Mouse (Mus musculus): ENCODE data around the gene Ttll5. TPM values are rescaled to one million over a fixed set of nuclear protein-coding genes. Genes with fewer than 3 reads are reported as not detected.
A peak's percentile ranks its signal among the peaks of the same experiment; 100 is the strongest.

Gene Ttll5
- total and polyA plus RNA-seq, 3 experiments: 12.5 to 27.4 (median 26.1) TPM

DNA sequence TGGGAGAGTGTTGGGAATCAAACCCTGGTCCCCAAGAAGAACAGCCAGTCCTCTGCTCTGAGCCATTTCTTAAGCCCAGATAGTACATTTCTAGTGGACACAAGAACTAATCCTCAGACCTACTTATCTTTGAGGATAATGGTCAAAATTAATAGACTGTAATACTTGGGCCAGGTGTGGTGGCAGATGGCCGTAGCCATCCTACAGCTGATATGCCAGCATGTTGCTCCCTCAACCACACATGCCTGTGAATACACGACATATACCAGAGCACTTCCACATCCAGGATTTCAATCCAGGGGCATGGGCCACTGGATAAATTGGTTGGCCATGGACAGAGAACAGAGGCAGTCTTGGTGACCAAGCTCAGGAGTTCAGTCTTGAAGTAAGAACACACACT lies 230.8 kb downstream of the Ttll5 start:
- no peak for DNase-seq

DNA sequence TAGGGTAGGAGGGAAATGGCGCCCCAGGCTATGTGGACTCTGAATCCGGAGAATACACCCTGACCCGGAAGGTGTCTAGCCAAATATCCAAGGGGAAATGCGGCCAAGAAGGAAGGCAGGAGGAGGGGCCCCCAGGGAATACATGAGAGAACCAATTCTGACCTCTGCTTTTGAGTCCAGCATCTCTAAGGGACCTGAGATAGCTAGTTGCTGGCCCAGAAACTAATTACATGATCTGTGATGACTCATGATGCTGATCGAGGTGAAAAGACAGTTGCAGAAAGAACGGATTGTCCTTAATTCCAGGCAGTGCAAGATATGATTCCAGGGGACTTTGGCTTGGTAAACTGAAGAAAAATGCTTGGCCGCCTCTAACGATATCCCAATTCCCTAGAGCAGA lies 232.5 kb downstream of the Ttll5 start:
- DNase-seq: no peak

DNA sequence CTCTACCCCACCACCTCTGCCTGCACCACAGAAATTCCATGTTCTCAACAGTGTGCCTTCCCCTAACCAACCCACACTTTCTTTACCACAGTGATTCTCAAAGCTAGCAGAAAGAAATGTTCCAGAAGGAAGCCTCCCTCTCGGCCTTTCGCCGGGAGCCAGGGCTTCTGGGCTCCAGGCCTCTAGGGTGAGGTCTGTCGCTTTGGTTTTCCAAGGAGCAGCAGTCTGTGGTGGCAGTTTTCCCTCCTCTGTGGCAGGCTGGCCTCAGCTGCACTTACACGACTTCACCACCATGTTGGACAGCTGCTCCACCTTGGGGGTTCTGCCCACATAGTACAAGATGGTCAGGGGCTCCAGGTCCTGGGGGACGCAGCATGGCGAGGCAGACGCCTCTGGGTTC lies 233.1 kb downstream of the Ttll5 start:
- no peak for DNase-seq

DNA sequence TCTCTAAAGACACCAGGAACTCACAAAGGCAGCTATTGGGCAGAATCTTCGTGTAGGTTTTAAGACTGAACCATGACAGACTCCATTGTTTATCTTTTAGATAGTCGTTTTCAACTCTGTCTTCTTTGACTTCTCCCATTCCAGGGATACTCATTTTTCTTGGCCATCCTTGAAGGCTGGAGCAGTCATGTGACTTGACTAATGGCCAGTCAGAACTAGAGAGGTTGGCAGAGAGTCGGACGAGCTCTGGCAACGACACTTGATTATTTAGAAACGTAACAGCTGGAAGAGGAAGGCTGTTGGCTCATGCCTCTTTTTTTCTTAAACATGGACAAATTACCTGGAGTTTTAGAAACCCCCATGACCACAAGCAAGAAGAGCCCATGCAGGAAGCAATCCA lies 234.9 kb downstream of the Ttll5 start:
- DNase-seq: peak; percentile 30

DNA sequence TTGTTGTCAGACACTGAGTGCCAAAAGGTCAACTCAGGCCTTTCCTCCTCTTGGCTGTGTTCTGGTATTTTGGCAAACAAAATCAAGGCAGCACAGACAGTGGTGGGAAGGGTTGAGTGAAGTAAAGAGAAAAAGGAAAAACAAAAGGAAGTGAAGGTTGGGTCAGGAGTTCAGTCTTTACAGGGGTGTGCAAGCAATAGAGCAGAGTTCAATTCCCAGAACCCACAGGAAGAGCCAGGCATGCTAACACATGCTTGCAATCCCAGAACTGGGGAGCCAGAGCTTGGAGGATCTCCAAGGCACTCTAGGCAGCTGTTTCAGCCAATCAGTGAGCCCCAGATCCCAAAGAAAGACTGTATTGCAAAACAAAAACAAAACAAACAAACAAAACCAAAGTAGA lies 240.3 kb downstream of the Ttll5 start:
- no peak for DNase-seq

DNA sequence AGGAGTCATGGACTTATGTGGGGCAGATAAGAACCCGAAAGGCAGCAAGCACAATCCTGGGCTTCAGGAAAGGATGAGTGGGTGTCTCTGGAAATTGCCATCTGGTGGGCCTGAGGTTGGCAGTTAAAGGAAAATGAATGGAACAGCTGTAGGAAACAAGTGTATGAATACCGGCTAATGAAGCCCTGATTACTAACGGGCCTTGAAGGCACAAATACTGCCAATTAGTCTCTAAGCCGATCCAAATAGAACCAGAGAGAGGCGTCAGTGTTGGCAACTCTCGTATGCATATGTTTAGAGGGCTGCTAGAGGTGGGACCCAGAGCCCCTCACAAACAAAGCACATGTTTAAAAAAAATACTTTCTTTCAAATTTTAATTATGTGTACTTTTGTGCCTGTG lies 247.0 kb downstream of the Ttll5 start:
- DNase-seq: no peak

DNA sequence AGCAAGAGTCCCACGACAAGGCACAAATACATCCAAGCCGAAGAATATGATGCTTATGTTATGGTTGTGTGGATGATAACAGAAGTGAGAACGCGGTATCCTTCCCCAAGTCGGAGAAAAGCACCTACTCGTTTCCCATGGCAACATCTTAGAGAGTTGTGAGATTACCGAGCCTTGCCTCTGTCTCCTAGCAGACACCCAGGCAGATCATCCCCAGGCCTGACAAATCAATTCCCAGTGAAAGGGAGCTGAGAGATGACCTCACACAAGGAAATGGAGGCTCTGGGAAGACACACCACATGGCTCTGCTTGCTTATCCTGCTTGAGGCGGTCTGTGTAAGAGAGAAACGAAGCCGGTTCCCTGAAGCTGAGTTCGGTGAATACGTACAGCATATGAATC lies 250.2 kb downstream of the Ttll5 start:
- no peak for DNase-seq

DNA sequence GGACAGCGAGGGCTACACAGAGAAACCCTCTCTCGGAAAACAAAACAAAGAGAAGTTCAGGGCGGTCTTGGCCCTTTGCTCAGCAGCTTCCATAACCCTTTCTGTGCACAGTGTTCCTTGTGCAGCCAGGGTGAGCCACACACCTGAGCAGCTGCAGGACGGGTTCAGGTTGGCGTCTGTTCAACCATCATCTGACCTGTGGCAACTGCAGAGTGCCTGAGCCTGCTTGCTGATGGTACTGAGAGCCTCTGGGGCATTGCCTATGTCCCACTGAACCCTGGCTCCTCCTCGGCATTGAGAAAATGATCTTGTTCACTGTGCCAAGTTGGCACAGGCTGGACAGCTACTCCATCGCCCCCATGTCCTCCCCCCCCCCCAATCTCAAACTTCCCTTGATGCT lies 250.9 kb downstream of the Ttll5 start:
- DNase-seq: no peak

DNA sequence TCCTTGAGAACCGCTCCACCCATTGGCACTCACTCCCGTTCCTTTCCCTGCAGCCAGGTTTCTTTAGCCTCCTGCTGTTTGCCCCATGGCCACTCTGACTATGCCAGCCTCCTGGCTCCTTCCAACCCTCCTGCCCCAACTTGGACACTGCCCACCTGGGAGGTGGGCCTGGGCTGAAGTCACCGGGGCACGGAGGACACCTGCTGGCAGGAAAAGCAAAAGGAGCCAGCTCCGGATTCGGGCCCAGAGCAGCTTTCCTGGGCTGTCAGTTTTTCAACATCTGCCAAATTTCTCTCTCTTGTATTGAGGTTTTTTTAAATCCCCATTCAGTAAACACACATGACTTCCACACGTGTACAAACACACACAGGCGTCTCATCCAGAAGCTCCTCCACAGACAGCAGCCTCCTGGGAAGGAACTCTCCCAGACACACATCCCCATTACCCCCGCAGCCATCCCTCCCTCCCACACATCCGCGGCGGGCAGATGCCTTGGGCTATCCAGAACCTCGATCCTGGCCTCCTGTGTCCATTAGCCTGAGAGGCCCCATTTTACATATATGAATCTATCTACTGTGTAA lies 252.0 kb downstream of the Ttll5 start:
- no peak for DNase-seq

DNA sequence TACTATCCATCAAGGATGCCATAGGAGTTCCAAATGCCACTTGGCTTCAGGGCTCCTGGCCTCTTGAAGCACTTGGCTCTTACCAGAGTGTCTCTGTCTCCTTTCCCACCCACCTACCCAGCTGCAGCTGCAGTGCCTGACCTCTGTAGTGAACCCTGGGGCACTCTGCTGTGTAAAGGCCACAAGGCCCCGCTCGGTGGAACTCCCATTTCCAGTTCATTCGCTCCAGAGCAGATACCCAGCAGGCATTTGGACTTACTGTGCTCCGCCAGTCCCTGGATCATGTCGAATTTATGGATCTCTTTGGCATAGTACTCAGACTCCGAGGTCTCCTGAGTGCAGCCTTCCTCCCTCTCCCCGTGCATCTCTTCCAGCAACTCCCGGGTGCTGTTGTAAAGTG lies 252.9 kb downstream of the Ttll5 start:
- no peak for DNase-seq

DNA sequence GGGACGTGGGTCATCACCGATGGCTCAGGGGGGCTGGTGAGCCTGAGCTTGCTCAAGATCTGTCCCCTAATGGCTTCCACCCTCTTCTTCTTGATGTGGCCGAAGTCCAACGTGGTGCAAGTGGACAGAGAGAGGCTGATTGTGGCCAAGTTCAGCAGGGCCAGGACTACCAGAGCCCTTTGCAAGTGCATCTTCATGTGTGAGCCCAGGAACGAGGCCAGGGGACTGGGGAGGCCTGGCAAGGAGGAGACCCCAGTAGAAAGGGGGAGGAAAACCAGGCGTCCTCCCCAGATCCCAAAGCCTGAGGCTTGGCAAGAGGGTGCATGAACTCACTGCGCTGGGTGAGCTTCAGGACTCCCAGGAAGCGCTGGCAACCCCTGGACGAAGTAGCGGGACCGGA lies 253.3 kb downstream of the Ttll5 start:
- no peak for DNase-seq

DNA sequence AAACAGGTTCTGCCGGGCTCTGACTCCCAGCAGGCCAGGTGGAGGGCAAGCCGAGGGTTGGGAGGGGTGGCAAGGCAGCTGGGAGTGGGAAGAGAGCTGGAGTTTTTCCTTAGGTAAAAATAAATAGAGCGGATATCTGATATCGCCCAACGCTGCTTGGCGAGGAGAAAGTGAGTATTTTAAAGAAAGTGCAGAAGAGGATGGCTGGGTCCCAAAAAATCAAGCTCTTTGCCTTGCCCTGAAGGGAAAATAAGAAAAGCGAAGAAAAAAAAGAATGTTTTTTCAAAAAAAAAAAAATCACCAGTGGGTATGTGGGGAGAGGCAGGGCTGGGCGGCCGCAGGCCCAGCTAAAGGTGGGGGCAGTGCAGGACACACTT lies 253.7 kb downstream of the Ttll5 start:
- no peak for DNase-seq

DNA sequence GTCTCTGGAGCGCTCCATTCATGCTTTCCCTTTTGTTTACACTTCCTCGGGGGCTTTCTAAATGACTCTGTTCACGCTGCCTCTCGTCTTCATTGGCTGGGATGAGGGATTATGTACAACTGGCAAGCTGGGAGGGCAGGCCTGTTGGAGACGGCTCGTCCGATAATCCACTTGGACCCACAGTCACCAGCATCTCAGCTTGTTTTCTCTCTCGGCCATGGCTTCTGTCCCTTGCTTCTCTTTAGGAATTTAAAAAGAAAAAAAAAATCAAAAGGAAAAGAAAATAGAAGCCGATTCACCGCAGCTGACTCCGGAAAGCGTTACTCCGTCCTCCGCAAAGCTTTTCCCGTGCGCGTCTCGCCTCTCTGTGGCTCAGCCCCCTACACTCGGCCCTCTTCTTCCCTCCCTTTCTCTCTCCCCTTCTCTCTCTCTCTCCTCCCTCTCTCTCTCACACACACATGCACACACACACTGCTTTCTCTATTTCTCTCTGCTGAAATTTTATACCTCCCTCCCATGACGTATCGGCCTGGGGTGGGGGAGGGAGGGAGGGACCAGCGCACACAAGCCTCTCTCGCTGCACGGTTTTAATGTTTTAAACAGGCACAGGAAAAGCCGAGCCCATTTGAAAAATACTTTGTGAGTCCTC lies 254.2 kb downstream of the Ttll5 start, which contains the start of gene Tgfb3:
Gene Tgfb3 (minus strand): TSS at position 489 of the 649 bp plus-strand sequence.
- peak; percentile 74 for DNase-seq

DNA sequence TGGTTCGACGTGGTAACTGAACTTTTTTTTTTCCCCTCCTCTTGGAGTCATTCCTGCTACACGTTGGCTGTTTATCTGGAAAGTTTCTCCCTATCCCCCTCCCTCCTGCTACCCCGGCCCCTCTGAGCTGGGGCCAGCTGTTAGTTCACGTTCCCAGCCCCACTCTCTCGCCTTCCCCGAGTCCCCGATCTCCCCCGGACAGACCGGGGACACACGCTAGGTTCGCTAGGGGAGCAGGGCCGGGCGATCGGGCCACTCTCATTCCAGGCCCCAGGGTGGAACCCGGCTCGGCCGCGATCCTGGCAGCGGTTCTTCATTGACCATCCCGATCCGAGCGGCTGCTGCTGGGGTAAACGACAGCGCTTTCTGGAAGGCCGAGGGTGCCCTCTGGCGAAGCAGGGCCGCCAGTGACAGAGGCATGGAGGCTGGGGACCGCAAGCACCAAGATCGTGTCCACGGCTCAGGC lies 254.8 kb downstream of the Ttll5 start:
- DNase-seq: peak; percentile 96

DNA sequence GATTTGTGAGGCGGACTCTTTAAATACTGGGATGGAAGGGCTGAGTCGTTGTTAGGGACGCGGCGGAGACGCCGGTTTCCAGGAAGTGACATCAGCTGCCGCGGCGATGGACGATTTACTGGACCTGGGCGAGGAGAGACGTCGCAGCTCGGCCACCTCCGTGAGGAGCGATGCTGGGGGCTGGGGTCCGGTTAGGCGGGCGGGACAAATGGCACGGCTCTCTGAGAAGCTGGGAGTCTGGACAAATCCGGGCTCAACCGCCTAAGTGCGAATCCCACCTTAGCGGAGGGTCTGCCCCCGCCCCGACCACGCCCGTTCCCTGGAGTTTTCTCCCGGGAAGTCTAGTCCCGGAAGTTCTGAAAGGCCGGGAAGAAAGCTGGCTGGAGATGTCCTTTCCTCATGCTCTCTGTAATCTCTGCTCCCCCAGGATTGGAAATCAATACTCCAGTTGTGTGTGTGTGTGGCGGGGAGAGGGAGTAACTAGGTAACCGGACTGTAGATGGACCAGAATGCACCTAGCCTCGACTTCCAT lies 258.1 kb downstream of the Ttll5 start, which contains the start of gene Ift43:
Gene Ift43 (plus strand): TSS at position 61 of the 532 bp plus-strand sequence.
- DNase-seq: peak; percentile 91

DNA sequence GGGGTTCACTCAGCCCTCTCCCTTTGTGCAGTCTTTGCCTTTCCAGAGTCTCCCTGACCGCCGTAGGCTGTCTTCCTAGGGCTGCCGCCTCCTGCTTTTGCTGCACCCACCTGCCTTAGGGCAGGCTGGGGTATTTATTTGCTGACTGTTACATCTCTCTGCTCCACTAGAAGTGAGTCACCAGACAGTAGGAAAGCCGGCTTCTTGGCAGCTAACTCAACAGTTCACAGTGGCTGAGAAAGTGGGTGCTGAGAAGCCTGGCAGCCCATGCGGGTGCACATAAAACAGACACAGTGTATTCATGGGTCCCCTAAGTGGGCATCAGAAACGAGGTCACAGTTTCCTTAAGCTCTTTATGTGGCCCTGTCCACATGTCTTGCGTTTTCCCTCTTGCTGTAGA lies 261.4 kb downstream of the Ttll5 start:
- DNase-seq: no peak

DNA sequence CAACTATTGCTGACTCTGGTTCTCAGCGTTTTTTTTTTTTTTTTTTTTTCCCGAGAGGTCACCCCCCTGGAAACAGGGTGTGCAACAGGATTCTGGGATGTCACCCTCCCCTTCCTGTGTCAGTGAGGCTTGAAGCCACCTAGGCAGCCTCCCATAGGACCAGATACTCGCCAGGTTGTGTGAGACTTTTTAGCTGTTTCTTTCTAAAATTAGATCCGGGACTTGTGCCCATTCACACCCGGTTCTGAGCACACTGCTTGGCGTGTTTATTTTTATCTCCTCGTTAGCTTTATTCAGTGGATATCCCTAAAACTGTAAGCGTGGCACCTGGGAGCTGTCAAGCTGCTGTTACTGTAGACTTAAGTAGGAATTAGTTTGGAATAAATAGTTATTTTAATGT lies 262.1 kb downstream of the Ttll5 start:
- DNase-seq: no peak

DNA sequence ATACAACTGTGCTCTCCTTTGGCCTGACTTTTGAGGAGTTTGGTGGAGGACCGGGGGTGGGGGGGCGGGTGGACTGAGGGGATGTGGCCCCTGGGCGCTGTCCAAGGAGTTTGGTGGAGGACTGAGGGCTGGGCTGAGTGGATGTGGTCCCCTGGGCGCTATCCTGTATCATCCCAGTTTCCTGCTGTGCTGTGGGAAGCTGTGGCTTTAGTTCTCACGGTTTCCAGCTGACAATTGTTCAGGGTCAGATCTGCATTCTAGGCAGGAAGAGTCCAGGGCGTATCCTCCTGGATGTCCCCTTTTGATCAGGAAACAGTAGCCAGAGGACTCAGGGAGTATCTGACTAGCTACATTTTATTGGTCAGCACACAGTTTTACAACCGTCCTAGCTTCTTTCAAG lies 263.6 kb downstream of the Ttll5 start:
- DNase-seq: peak; percentile 29

DNA sequence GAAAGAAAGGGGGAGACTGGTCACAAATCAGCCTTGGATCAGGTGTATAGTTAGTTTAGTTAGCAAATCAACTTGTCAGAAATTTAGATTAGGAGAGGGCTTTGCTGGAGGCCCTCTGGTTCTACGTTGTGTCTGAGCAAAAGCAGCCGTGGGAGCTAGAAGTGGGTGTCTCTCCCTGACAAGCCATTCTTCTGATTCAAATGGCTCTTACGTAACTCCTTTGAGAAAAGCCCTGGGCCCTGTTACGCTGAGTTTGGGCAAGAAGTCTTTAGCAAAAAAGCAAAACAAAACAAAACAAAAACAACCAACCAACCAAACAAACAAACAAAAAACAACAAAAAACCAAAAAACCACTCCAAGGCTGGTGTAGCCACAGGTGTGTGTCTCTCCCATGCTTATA lies 266.3 kb downstream of the Ttll5 start:
- DNase-seq: no peak

DNA sequence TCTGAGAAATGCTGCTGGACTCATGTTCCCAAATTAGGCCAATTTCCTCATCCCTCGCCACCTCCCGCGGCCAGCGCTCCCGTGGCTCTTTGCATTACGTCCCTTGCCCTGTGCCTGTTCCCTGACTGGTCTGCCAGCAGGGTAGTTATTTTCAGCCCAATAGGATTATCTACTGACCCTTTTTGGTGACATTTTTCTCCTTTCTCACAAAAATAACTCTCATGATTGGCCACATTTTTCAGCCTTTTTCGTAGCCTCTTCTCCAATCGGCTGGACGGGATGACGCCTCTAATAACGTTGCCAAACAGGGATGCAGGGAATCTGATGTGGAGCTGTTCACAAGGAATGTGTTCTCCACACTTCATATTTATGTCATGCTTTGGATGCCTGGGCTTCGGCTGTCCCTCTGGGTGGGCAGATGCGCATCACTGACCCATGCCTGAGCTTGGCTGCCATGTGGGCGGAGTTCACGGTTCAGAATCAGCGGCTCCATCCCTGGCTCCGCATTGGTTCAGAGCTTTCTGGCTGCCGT lies 267.2 kb downstream of the Ttll5 start:
- peak; percentile 32 for DNase-seq

DNA sequence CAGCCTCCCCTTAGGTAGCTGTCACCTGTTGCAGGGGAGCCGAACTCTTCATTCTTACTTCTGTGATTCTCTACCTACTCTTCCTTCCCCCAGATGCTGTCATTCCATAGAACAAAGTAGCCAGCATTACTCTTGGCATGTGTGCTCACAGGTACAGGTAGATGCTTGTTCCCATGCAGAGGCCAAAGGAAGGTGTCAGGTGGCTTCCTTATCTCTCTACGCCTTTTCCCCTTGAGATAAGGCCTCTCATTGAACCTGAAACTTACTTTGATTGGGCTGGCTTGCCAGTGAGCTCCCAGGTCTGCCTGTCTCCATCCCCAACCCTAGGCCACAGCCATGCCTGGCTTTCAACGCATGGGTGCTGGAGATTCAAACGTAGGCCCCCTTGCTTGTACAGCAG lies 269.6 kb downstream of the Ttll5 start:
- no peak for DNase-seq

DNA sequence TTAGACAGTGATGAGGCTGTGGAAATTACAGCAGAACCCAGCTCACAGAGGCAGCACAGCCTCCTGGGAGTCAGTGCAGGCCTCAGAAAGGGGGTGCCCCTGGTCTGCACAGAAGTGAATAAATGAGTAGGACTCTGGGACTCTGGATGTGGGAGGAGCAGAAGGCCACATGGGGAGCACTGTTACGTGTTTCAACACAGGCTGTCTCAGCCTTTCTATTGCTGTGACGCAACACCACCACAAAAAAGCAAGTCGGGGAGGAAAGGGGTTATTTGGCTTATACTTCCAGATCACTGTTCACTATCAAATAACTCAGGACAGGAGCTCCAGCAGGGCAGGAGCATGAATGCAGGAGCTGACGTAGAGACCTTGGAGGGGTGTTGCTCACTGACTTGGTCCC lies 271.3 kb downstream of the Ttll5 start:
- no peak for DNase-seq

DNA sequence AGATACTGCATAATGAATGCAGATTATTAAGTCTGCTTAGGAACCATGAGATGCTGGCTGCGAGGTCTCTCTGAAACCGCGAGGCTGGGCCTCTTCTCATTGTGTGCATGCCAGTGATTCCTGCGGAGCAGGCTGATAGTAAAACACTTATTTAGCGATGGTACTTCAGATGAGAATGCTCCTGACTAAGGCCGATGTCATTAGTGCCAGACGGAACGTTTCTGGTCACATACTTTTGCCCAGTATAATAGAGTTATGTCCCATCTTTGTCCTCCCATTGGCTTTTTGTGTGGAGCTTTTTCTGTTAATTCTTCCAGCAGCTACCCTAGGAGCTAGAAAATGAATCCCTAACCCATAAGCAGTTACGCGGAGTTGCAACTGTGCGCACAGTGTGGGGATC lies 273.3 kb downstream of the Ttll5 start:
- DNase-seq: no peak

DNA sequence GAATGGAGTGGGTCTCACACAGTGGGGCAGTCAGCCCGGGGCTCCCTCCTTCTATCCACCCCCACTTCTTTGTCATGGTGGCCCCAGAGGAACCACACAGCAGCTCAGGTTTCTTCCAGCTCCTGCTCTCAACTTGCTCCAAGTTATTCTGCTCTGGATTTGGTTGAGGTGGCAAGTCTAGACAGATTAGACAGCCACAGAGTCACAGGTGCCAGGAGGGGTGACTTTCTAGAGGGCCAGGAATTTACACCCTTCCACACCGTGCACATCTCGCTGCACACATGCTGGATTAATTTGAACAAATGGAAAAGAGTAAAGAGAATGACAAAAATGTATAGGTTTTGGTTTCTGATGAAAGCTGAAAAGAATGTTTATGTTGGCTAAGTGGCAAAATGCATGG lies 276.3 kb downstream of the Ttll5 start:
- no peak for DNase-seq
